Comparison of ENCODE assay signal across 23 mouse cellular contexts in the genomic region with DNA sequence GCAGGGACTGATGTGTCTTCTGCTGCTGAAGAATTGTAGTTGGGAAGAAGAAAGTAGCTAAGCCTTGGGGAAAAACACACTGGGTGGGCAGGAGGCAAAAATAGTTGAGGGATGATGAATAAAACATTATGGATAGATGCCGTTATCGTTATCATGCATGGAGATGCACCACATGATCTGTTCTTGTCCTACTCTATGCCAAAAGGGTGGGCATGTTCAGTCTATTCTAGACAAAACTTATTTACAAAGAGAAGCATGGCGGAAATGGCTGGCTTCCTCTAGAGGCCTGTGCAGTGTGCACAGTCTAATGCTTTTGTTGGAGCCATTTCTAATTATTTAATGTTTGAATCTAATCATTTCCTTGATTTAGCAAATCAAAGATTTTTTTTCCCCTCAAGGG.
DNase-seq lines count a peak whose midpoint lies in the region; ATAC-seq and TF ChIP-seq lines count a peak whose summit lies in the region.
"Had no signal": no experiment of that assay in that cellular context is flagged by ENCODE, and none has a peak within 500 bp of the region (broad histone marks: within the 10 kb centered on the region; RNA-seq: fewer than 3 reads in every experiment).

No protein-coding gene starts in this region.

- no peak overlapping the region for H3K4me2 ChIP-seq in midbrain, embryonic 14.5 days (ENCODE audit: low read length)
- H3K4me2 ChIP-seq: embryonic facial prominence, embryonic 12.5 days; heart, embryonic 12.5 days; hindbrain, embryonic 13.5 days had no signal

- no peak overlapping the region for H3K9ac ChIP-seq in midbrain, embryonic 14.5 days (replicated peaks; ENCODE audit: low read length)
- H3K9ac ChIP-seq: embryonic facial prominence, embryonic 12.5 days; heart, embryonic 12.5 days; hindbrain, embryonic 13.5 days; liver, embryonic 14.5 days had no signal

- H3K27me3 ChIP-seq in midbrain, embryonic 14.5 days (ENCODE audit: control insufficient read depth, insufficient read depth, low read length), result no peaks in the 10 kb centered on the region
- H3K27me3 ChIP-seq: embryonic facial prominence, embryonic 12.5 days; heart, embryonic 12.5 days; hindbrain, embryonic 13.5 days; megakaryocyte, embryonic 14.5 days had no signal

- 39% methylated on average over 3 of the region's 3 CpGs for WGBS in midbrain, embryonic 14.5 days

- intact Hi-C loops in left cerebral cortex, adult 2 months (cut with DNase I), result no loop called here

- H3K27ac ChIP-seq in left cerebral cortex, adult 2 months, result peak overlapping the region; percentile 57
- no peak overlapping the region for H3K27ac ChIP-seq in midbrain, embryonic 14.5 days (replicated peaks; ENCODE audit: low read depth, low read length)
- H3K27ac ChIP-seq: embryonic facial prominence, embryonic 12.5 days; heart, adult 2 months; kidney, postnatal 0 days; liver, embryonic 14.5 days had no signal

- no peak overlapping the region for H3K4me3 ChIP-seq in left cerebral cortex, adult 2 months
- no peak overlapping the region for H3K4me3 ChIP-seq in midbrain, embryonic 14.5 days (replicated peaks; ENCODE audit: low read depth, low read length)
- H3K4me3 ChIP-seq: embryonic facial prominence, embryonic 12.5 days; heart, adult 2 months; heart, embryonic 12.5 days; hindbrain, embryonic 13.5 days; megakaryocyte, embryonic 14.5 days had no signal

- no peaks in the 10 kb centered on the region for H3K9me3 ChIP-seq in midbrain, embryonic 14.5 days (ENCODE audit: control insufficient read depth, low read length)
- H3K9me3 ChIP-seq: embryonic facial prominence, embryonic 12.5 days; heart, embryonic 12.5 days; hindbrain, embryonic 13.5 days had no signal

- 0 out of 2 replicates have a peak, but pooled peaks cover 9% of the 10 kb centered on the region for H3K4me1 ChIP-seq in midbrain, embryonic 14.5 days (ENCODE audit: control insufficient read depth, insufficient read depth, low read length)

- ATAC-seq in midbrain, embryonic 14.5 days (ENCODE audit: low FRiP score, low TSS enrichment), result no peak
- ATAC-seq: activated CD4-positive, CD25-positive, alpha-beta regulatory T cell, adult 4 months had no signal

- TF ChIP-seq CTCF in left cerebral cortex, adult 2 months (IDR thresholded peaks at IDR 0.05), result no peak

- H3K36me3 ChIP-seq in midbrain, embryonic 14.5 days (ENCODE audit: control insufficient read depth, insufficient read depth, low read length), result no peaks in the 10 kb centered on the region
- H3K36me3 ChIP-seq: embryonic facial prominence, embryonic 12.5 days; heart, embryonic 12.5 days; hindbrain, embryonic 13.5 days had no signal

- no peak for DNase-seq in left cerebral cortex, adult 2 months (ENCODE audit: extremely low spot score in 1 of 2, low spot score in 2 of 2)
- DNase-seq in left cerebral cortex, adult 9 months (ENCODE audit: low spot score in 2 of 2), result no peak
- peak; percentile 9 for DNase-seq in right cerebral cortex, adult 18-20 months
- no peak for DNase-seq in right cerebral cortex, postnatal 36 days (ENCODE audit: low spot score in 2 of 2)
- peak; percentile 28 for DNase-seq in midbrain, embryonic 14.5 days
- peak; percentile 33 for DNase-seq in telencephalon, adult 2 months (ENCODE audit: low read depth, low spot score)
- DNase-seq in adrenal gland, postnatal 25 days, result no peak
- DNase-seq: adrenal gland, adult 8-10 months; B cell, adult 2 months; cerebellum, adult 11-12 months; heart, adult 2 months; kidney, adult 8-10 months; layer of hippocampus, postnatal 36 days; liver; lung, adult 2 months; thymus, postnatal 25 days had no signal

Comparison
In these comparisons a context has a peak if more than half of its experiments do, and no peak if none do; other contexts are left out.
1. DNase-seq: peak in right cerebral cortex, adult 18-20 months (single experiment), midbrain, embryonic 14.5 days (single experiment) and telencephalon, adult 2 months (single experiment); none in left cerebral cortex, adult 2 months (0 of 2), left cerebral cortex, adult 9 months (0 of 2), right cerebral cortex, postnatal 36 days (0 of 2) and adrenal gland, postnatal 25 days (single experiment).